Mouse (Mus musculus) layer of hippocampus, postnatal 25 days (tissue): ENCODE measurements around the gene Kif23. TPM values are rescaled to one million over a fixed set of nuclear protein-coding genes. Genes with fewer than 3 reads are reported as not detected.

Source experiments
- DNase-seq, 2 experiments: peaks; one replicate each; pipeline ENCODE4 v3.0.0; 2022; ENCODE audit warnings: mixed read lengths in 2 of 2, low spot score in 1 of 2; ENCODE audit errors: extremely low spot score in 1 of 2
- total RNA-seq, 2 experiments: library from RNA; stranded (reverse); gene quantifications; 2 replicates each; pipeline ENCODE4 v1.2.3; 2021

Kif23 gene
- 1 to 10 TPM in 1 of 2 experiments, under 1 TPM in 1; 0.85 to 2.6 TPM for total RNA-seq

- DNase-seq, result peak; percentile 92 to 93
Measured at GRCm38 (mm10) chr9:61946623-61947401, at the start of gene Kif23. Gene Kif23 (minus strand): TSS chr9:61946774.

- no peak for DNase-seq
Measured at GRCm38 (mm10) chr9:61991158-61991557, 44.6 kb upstream of the Kif23 start.

GRCm38 (mm10) chr9:61990738-61991137 is 44.2 kb upstream of the Kif23 start:
- DNase-seq, result no peak

GRCm38 (mm10) chr9:61986055-61986454 is 39.5 kb upstream of the Kif23 start:
- DNase-seq, result no peak

- peak; percentile 53 to 74 for DNase-seq
Measured at GRCm38 (mm10) chr9:61985183-61985863, 38.7 kb upstream of the Kif23 start.

- DNase-seq, result no peak
Measured at GRCm38 (mm10) chr9:61982940-61983620, 36.5 kb upstream of the Kif23 start.

- DNase-seq, result no peak
Measured at GRCm38 (mm10) chr9:61981876-61982275, 35.3 kb upstream of the Kif23 start.

- no peak for DNase-seq
Measured at GRCm38 (mm10) chr9:61979983-61980382, 33.4 kb upstream of the Kif23 start.

- no peak for DNase-seq
Measured at GRCm38 (mm10) chr9:61977258-61977945, 30.8 kb upstream of the Kif23 start.

- DNase-seq, result no peak
Measured at GRCm38 (mm10) chr9:61972031-61972430, 25.5 kb upstream of the Kif23 start.

- no peak for DNase-seq
Measured at GRCm38 (mm10) chr9:61971045-61971444, 24.5 kb upstream of the Kif23 start.

- DNase-seq, result no peak
Measured at GRCm38 (mm10) chr9:61967357-61967756, 20.8 kb upstream of the Kif23 start.

- DNase-seq, result no peak
Measured at GRCm38 (mm10) chr9:61965987-61966386, 19.4 kb upstream of the Kif23 start.

- DNase-seq, result peak; percentile 60 to 78
Measured at GRCm38 (mm10) chr9:61965411-61965930, 18.9 kb upstream of the Kif23 start.

GRCm38 (mm10) chr9:61963356-61963755 is 16.8 kb upstream of the Kif23 start:
- no peak for DNase-seq

GRCm38 (mm10) chr9:61961181-61961580 is 14.6 kb upstream of the Kif23 start:
- no peak for DNase-seq

- no peak for DNase-seq
Measured at GRCm38 (mm10) chr9:61960753-61961152, 14.2 kb upstream of the Kif23 start.

- no peak for DNase-seq
Measured at GRCm38 (mm10) chr9:61959921-61960569, 13.5 kb upstream of the Kif23 start.

GRCm38 (mm10) chr9:61954707-61955106 is 8.1 kb upstream of the Kif23 start:
- DNase-seq, result no peak

- no peak for DNase-seq
Measured at GRCm38 (mm10) chr9:61952241-61952640, 5.7 kb upstream of the Kif23 start.
